ENCODE assay signal across 9 mouse cellular contexts in the genomic region with DNA sequence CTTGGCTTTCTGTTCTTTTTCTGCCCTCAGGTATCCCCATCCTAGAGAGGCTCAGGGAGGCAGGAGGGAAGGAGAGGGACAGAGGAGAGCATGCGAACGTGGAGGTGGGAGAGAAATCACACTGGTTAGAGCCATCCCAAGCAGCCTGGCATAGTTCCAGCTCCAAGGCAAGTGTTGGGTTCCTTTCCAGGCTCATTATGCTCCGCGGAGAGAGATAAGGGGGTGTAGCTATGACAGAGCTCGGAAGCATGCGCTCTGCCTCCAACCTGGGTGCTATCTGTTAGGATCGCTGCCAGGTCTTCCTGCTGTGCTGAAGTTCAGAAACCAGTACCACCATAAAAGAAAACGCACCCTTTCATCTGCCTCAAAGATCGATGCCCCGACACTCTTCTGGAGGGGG. TPM values are rescaled to one million over a fixed set of nuclear protein-coding genes. Genes with fewer than 3 reads are reported as not detected.
DNase-seq lines count a peak whose midpoint lies in the region; ATAC-seq and TF ChIP-seq lines count a peak whose summit lies in the region.
"Had no signal": no experiment of that assay in that cellular context is flagged by ENCODE, and none has a peak within 500 bp of the region (broad histone marks: within the 10 kb centered on the region; RNA-seq: fewer than 3 reads in every experiment).

No protein-coding gene starts in this region.

- H3K36me3 ChIP-seq in kidney, adult 2 months (ENCODE audit: control insufficient read depth, insufficient read depth, low read length): no peaks in the 10 kb centered on the region
- H3K36me3 ChIP-seq in kidney, embryonic 16.5 days (ENCODE audit: insufficient read depth, low read length): no peaks in the 10 kb centered on the region
- no peaks in the 10 kb centered on the region for H3K36me3 ChIP-seq in heart, embryonic 16.5 days (ENCODE audit: control insufficient read depth, insufficient read depth)

- no peak overlapping the region for H3K27ac ChIP-seq in kidney, adult 2 months (ENCODE audit: insufficient read depth, low read depth, low read length)
- no peak overlapping the region for H3K27ac ChIP-seq in kidney, embryonic 16.5 days (ENCODE audit: low read length)
- H3K27ac ChIP-seq in heart, embryonic 16.5 days (ENCODE audit: low read length): no peak overlapping the region
- no peak overlapping the region for H3K27ac ChIP-seq in gastrocnemius, adult 2 months

- H3K9me3 ChIP-seq in kidney, embryonic 16.5 days (ENCODE audit: low read length): no peaks in the 10 kb centered on the region
- no peaks in the 10 kb centered on the region for H3K9me3 ChIP-seq in heart, embryonic 16.5 days (replicated peaks; ENCODE audit: control insufficient read depth, low read length)

- TF ChIP-seq POLR2A in kidney, adult 2 months (IDR thresholded peaks at IDR 0.05; ENCODE audit: low read depth, low read length): no peak

- no peak overlapping the region for H3K4me3 ChIP-seq in kidney, adult 2 months (ENCODE audit: insufficient read depth, low read depth, low read length)
- no peak overlapping the region for H3K4me3 ChIP-seq in kidney, embryonic 16.5 days (ENCODE audit: low read length)
- H3K4me3 ChIP-seq in heart, embryonic 16.5 days (ENCODE audit: low read length): no peak overlapping the region
- H3K4me3 ChIP-seq in gastrocnemius, adult 2 months: no peak overlapping the region

- intact Hi-C loops in gastrocnemius, adult 2 months (cut with DNase I): no loop called here
- intact Hi-C loops in gastrocnemius, postnatal 14 days (cut with DNase I; ENCODE audit: low total_unique reads): no loop called here

- no peaks in the 10 kb centered on the region for H3K27me3 ChIP-seq in kidney, adult 2 months (replicated peaks; ENCODE audit: control insufficient read depth, insufficient read depth, low read length)
- H3K27me3 ChIP-seq in kidney, embryonic 16.5 days (ENCODE audit: insufficient read depth, low read length): no peaks in the 10 kb centered on the region
- peaks cover 4% of the 10 kb centered on the region for H3K27me3 ChIP-seq in heart, embryonic 16.5 days (ENCODE audit: control insufficient read depth, insufficient read depth, low read length)

- DNase-seq in kidney, adult 2 months: peak; percentile 32
- peak; percentile 86 for DNase-seq in brain, adult 2 months (ENCODE audit: low read depth, low spot score)
- DNase-seq in lung, postnatal 36 days: peak; percentile 28
- no peak for DNase-seq in gastrocnemius, adult 2 months
- no peak for DNase-seq in gastrocnemius, postnatal 14 days
- DNase-seq in gastrocnemius, postnatal 10 days: no peak

- no peak overlapping the region for H3K9ac ChIP-seq in kidney, embryonic 16.5 days (replicated peaks; ENCODE audit: low read length)
- H3K9ac ChIP-seq in heart, embryonic 16.5 days (ENCODE audit: low read length): no peak overlapping the region

- H3K4me1 ChIP-seq in kidney, adult 2 months (ENCODE audit: control insufficient read depth, insufficient read depth, low read length): no peaks in the 10 kb centered on the region
- H3K4me1 ChIP-seq in kidney, embryonic 16.5 days (ENCODE audit: insufficient read depth, low read length): no peaks in the 10 kb centered on the region
- H3K4me1 ChIP-seq in heart, embryonic 16.5 days (ENCODE audit: control insufficient read depth, insufficient read depth, low read length): peaks cover 11% of the 10 kb centered on the region

- no peak for TF ChIP-seq CTCF in kidney, adult 2 months (conservative IDR thresholded peaks at IDR 0.05; ENCODE audit: insufficient read depth, insufficient read length, low read depth, low read length)
- TF ChIP-seq CTCF in gastrocnemius, adult 2 months (IDR thresholded peaks at IDR 0.05): no peak

- WGBS in kidney, adult 2 months: 42% methylated on average over 10 of the region's 10 CpGs
- 39% methylated on average over 10 of the region's 10 CpGs for WGBS in kidney, embryonic 16.5 days
- 7% methylated on average over 10 of the region's 10 CpGs for WGBS in heart, embryonic 16.5 days

- ATAC-seq in kidney, embryonic 16.5 days (ENCODE audit: low FRiP score, low TSS enrichment): no peak
- ATAC-seq in heart, embryonic 16.5 days (replicated peaks; ENCODE audit: extremely low read depth, insufficient read depth, low FRiP score): peak; percentile 73
- ATAC-seq: Patski had no signal

- no peak overlapping the region for H3K4me2 ChIP-seq in kidney, embryonic 16.5 days (replicated peaks; ENCODE audit: low read depth, low read length)
- H3K4me2 ChIP-seq in heart, embryonic 16.5 days (ENCODE audit: low read depth, low read length): peak overlapping the region; percentile 39

RNA-seq across cellular contexts. Expression of gene Tmem136, which starts 33.7 kb away (rescaled TPM):
- 12.4 and 13.2 TPM in 2 replicates for polyA plus RNA-seq in kidney, adult 2 months (2012; rRNA removed)
- 9.2 and 9.7 TPM in 2 replicates for polyA plus RNA-seq in kidney, embryonic 16.5 days (2015; fragmentation: Nextera tagmentation; extraction: Ambion mirVana)
- polyA plus RNA-seq in heart, embryonic 16.5 days (2015; fragmentation: Nextera tagmentation; extraction: Ambion mirVana): 12.0 and 14.1 TPM in 2 replicates
- total RNA-seq in gastrocnemius, adult 2 months (2021): 1 to 10 TPM; 2.3 to 3.0 TPM
- total RNA-seq in gastrocnemius, postnatal 14 days (2021): 1 to 10 TPM; 1.2 TPM
- total RNA-seq in gastrocnemius, postnatal 10 days (2021): 1 to 10 TPM; 1.3 to 3.0 TPM

RNA-seq across cellular contexts. Expression of gene Arhgef12, which starts 43.0 kb away (rescaled TPM):
- polyA plus RNA-seq in kidney, adult 2 months (2012; rRNA removed): 47.6 and 48.0 TPM in 2 replicates
- polyA plus RNA-seq in kidney, embryonic 16.5 days (2015; fragmentation: Nextera tagmentation; extraction: Ambion mirVana): 13.0 and 16.5 TPM in 2 replicates
- polyA plus RNA-seq in heart, embryonic 16.5 days (2015; fragmentation: Nextera tagmentation; extraction: Ambion mirVana): 10.9 and 12.4 TPM in 2 replicates
- 10 to 100 TPM; 41.9 to 61.9 TPM for total RNA-seq in gastrocnemius, adult 2 months (2021)
- 10 to 100 TPM; 45.7 to 52.5 TPM for total RNA-seq in gastrocnemius, postnatal 14 days (2021)
- total RNA-seq in gastrocnemius, postnatal 10 days (2021): 10 to 100 TPM; 49.6 to 54.5 TPM

Comparison
In these comparisons a context has a peak if more than half of its experiments do, and no peak if none do; other contexts are left out.
1. DNase-seq: peak in kidney, adult 2 months (single experiment), brain, adult 2 months (single experiment) and lung, postnatal 36 days (single experiment); none in gastrocnemius, adult 2 months (single experiment), gastrocnemius, postnatal 14 days (single experiment) and gastrocnemius, postnatal 10 days (single experiment).